Mouse (Mus musculus) heart, embryonic 10.5 days (tissue): ENCODE results near the gene Mamdc4. TPM values are rescaled to one million over a fixed set of nuclear protein-coding genes. Genes with fewer than 3 reads are reported as not detected.
"Not testable (repeated sequence)": the region's sequence is repeated elsewhere in the genome, so short reads cannot be mapped to it uniquely, and the experiment has no call there.

ENCODE experiments used
- DNase-seq: peaks from one replicate; pipeline ENCODE4 v3.0.0-alpha.2; 2017; ENCODE audit warnings: low spot score
- H3K27ac ChIP-seq: fragments of 300-500 bp; sonication (generic); 2 replicates; pipeline ENCODE4 v1.5.1; 2016; ENCODE audit warnings: mild to moderate bottlenecking
- H3K27me3 ChIP-seq: fragments of 300-500 bp; sonication (generic); 2 replicates; pipeline ENCODE4 v1.6.1; 2016; ENCODE audit warnings: mild to moderate bottlenecking; ENCODE audit not compliant: poor library complexity, insufficient read depth, severe bottlenecking
- H3K36me3 ChIP-seq: fragments of 300-500 bp; sonication (generic); 2 replicates; pipeline ENCODE4 v1.6.1; 2016; ENCODE audit warnings: mild to moderate bottlenecking, moderate library complexity
- H3K4me1 ChIP-seq: fragments of 300-500 bp; sonication (generic); 2 replicates; pipeline ENCODE4 v1.6.1; 2016; ENCODE audit warnings: mild to moderate bottlenecking
- H3K4me3 ChIP-seq: fragments of 300-500 bp; sonication (generic); 2 replicates; pipeline ENCODE4 v1.5.1; 2016; ENCODE audit warnings: mild to moderate bottlenecking, moderate library complexity
- H3K9me3 ChIP-seq: fragments of 300-500 bp; sonication (generic); 2 replicates; pipeline ENCODE4 v1.6.1; 2016; ENCODE audit warnings: mild to moderate bottlenecking, moderate library complexity
- WGBS: fragments of 180-500 bp; shearing (Covaris S2); methylation state at CpG from one replicate; pipeline ENCODE4 v1.1.7; 2016; 5-methylcytosine and 5-hydroxymethylcytosine counted together
- polyA plus RNA-seq: library from polyadenylated mRNA; unstranded; fragments of >200 nt; fragmentation: Nextera tagmentation; extraction: Ambion mirVana; gene quantifications from 2 replicates; pipeline ENCODE4 v1.2.1, GENCODE M21; 2016

Mamdc4 gene
- polyA plus RNA-seq, 1 experiment from 2014 or later = 1.6 TPM

- no peaks in the 10 kb centered on the region for H3K9me3 ChIP-seq
- no peak for DNase-seq
- no peak overlapping the region for H3K27ac ChIP-seq
- 89% methylated on average over 6 of the region's 6 CpGs for WGBS
- H3K4me3 ChIP-seq = no peak overlapping the region
- peaks cover 18% of the 10 kb centered on the region for H3K4me1 ChIP-seq
- peaks cover 94% of the 10 kb centered on the region for H3K36me3 ChIP-seq
- no peaks in the 10 kb centered on the region for H3K27me3 ChIP-seq
These were observed 6.1 kb downstream of the Mamdc4 start for GRCm38 (mm10) chr2:25568473-25569019.

- 73% methylated on average over 6 of the region's 6 CpGs for WGBS
- H3K27me3 ChIP-seq = no peaks in the 10 kb centered on the region
- H3K36me3 ChIP-seq = peaks cover 98% of the 10 kb centered on the region
- H3K4me1 ChIP-seq = peaks cover 6% of the 10 kb centered on the region; the same call in 1 of the 2 replicates
- no peak for DNase-seq
- H3K4me3 ChIP-seq = no peak overlapping the region
- no peak overlapping the region for H3K27ac ChIP-seq
- H3K9me3 ChIP-seq = no peaks in the 10 kb centered on the region
These were observed 8.1 kb downstream of the Mamdc4 start for GRCm38 (mm10) chr2:25566558-25566957.

DNA sequence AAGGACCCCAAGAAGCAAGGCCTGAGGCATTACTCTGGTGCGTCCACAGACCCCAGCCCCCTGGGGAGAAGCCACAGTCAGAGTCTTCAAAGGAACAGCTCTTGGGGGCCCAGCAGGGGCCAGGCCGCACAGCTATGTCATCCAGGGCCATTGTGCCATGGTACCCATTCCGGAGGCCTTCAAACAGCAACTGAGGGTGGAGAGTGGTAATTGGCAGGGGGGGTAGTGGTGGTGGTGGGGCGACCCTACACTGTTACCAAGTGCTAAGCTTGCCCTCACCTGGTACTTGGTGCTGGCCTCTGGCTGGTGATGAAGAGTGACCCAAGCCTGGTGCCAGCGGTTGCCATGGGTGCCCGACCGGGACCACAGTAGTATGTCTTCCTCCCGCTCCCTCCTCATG is 8.9 kb downstream of the Mamdc4 start:
- H3K9me3 ChIP-seq = no peaks in the 10 kb centered on the region
- no peak for DNase-seq
- no peak overlapping the region for H3K4me3 ChIP-seq
- 83% methylated on average over 8 of the region's 8 CpGs for WGBS
- no peaks in the 10 kb centered on the region; the same call in 1 of the 2 replicates for H3K4me1 ChIP-seq
- no peaks in the 10 kb centered on the region for H3K27me3 ChIP-seq
- H3K36me3 ChIP-seq = peaks cover 99% of the 10 kb centered on the region
- H3K27ac ChIP-seq = no peak overlapping the region

GRCm38 (mm10) chr2:25561946-25562345 is 12.7 kb downstream of the Mamdc4 start:
- H3K27ac ChIP-seq = no peak overlapping the region
- H3K27me3 ChIP-seq = no peaks in the 10 kb centered on the region
- H3K36me3 ChIP-seq = peaks cover 70% of the 10 kb centered on the region
- no peak for DNase-seq
- H3K9me3 ChIP-seq = no peaks in the 10 kb centered on the region
- no peak overlapping the region for H3K4me3 ChIP-seq
- WGBS = 73% methylated on average over 9 of the region's 9 CpGs
- H3K4me1 ChIP-seq = peaks cover 16% of the 10 kb centered on the region

- Histone ChIP-seq H3K36me3 (peaks cover 57% of the 10 kb centered on the region), H3K4me1 (peaks cover 17% of the 10 kb centered on the region), H3K27me3 (no peaks in the 10 kb centered on the region), H3K27ac (no peak overlapping the region), H3K9me3 (no peaks in the 10 kb centered on the region), H3K4me3 (no peak overlapping the region)
- DNase-seq = no peak
- 93% methylated on average over 8 of the region's 8 CpGs for whole genome bisulfite sequencing
These were observed 14.1 kb downstream of the Mamdc4 start for GRCm38 (mm10) chr2:25560551-25560950.

DNA sequence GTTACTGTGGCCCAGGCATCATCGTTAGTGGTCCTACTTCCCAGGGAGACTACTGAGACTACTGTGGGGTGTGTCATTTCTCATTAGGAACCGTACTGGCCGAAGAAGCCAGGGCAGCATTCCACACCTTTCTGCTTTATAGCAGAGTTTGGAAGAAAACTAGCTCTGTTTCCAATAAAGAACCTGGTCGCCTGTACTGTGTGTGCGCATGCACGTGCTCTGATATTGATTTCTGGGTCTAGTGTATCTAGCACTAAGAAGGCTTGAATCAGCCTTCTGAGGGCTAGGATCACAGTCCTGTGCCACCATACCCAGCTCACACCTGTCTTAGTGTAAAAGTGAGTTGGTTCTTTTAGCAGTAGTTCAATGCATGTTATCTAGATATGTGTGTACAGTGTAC is 15.9 kb downstream of the Mamdc4 start:
- Histone ChIP-seq H3K4me1 (peaks cover 17% of the 10 kb centered on the region), H3K27me3 (no peaks in the 10 kb centered on the region), H3K4me3 (peak overlapping the region; percentile 94), H3K36me3 (peaks cover 39% of the 10 kb centered on the region), H3K9me3 (no peaks in the 10 kb centered on the region), H3K27ac (peak overlapping the region; percentile 94; the same call in 1 of the 2 replicates)
- 73% methylated on average over 6 of the region's 6 CpGs for WGBS
- no peak for DNase-seq

DNA sequence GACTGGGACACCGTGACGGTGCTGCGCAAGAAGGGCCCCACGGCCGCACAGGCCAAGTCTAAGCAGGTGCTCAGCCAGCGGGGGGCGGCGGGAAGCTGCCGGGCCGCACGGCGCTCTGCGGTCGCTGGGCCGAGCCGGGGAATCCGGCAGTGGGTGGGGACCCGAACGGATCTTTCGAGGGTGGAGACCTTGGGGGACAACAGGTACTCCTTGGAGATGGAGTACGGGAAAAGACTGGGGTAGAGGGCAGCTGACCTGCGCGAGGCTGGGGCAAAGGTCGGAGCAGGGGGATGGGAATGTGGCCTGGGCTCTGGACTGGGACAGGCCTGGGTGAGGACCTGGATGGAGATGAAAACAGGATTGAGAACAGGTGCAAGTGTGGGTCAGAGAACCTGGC is 16.7 kb downstream of the Mamdc4 start:
- peaks cover 17% of the 10 kb centered on the region for H3K4me1 ChIP-seq
- under 1% methylated on average over 24 of the region's 24 CpGs for WGBS
- peak overlapping the region; percentile 94 for H3K27ac ChIP-seq
- H3K4me3 ChIP-seq = peak overlapping the region; percentile 94
- no peak for DNase-seq
- peaks cover 31% of the 10 kb centered on the region for H3K36me3 ChIP-seq
- no peaks in the 10 kb centered on the region for H3K27me3 ChIP-seq
- no peaks in the 10 kb centered on the region for H3K9me3 ChIP-seq

- peak within 1 kb of the TSS; percentile 94 for H3K27ac ChIP-seq
These were observed 17.3 kb downstream of the Mamdc4 start, which contains the start of gene Edf1 for GRCm38 (mm10) chr2:25557221-25557963. Gene Edf1 (plus strand): TSS chr2:25557847.

GRCm38 (mm10) chr2:25556296-25556695 is 18.3 kb downstream of the Mamdc4 start:
- H3K27ac ChIP-seq = no peak overlapping the region
- WGBS = 47% methylated on average over 1 of the region's 1 CpGs
- H3K27me3 ChIP-seq = no peaks in the 10 kb centered on the region
- peaks cover 15% of the 10 kb centered on the region for H3K36me3 ChIP-seq
- no peak for DNase-seq
- H3K4me1 ChIP-seq = peaks cover 17% of the 10 kb centered on the region
- no peaks in the 10 kb centered on the region for H3K9me3 ChIP-seq
- H3K4me3 ChIP-seq = no peak overlapping the region

More at GRCm38 (mm10) chr2:25557221-25557963, 17.3 kb downstream of the Mamdc4 start, which contains the start of gene Edf1:
- peak; percentile 98 for DNase-seq
- no peaks in the 10 kb centered on the region for H3K27me3 ChIP-seq
- H3K36me3 ChIP-seq = peaks cover 26% of the 10 kb centered on the region
- H3K9me3 ChIP-seq = no peaks in the 10 kb centered on the region
- under 1% methylated on average over 61 of the region's 61 CpGs for WGBS
- peak within 1 kb of the TSS; percentile 94 for H3K4me3 ChIP-seq
- H3K4me1 ChIP-seq = peaks cover 17% of the 10 kb centered on the region

- not testable (repeated sequence) for H3K36me3 ChIP-seq, DNase-seq, H3K27me3 ChIP-seq, H3K4me3 ChIP-seq, H3K27ac ChIP-seq, H3K9me3 ChIP-seq
- peaks cover 17% of the 10 kb centered on the region for H3K4me1 ChIP-seq
- WGBS = 37% methylated on average over 2 of the region's 2 CpGs
These were observed 19.2 kb downstream of the Mamdc4 start for GRCm38 (mm10) chr2:25555479-25555878.

GRCm38 (mm10) chr2:25553171-25553786 is 21.4 kb downstream of the Mamdc4 start:
- H3K4me1 ChIP-seq, H3K4me3 ChIP-seq, H3K9me3 ChIP-seq, H3K27ac ChIP-seq, DNase-seq, H3K36me3 ChIP-seq, H3K27me3 ChIP-seq: not testable (repeated sequence)
- WGBS = 67% methylated on average over 4 of the region's 4 CpGs

- Histone ChIP-seq H3K4me1 (no peaks in the 10 kb centered on the region), H3K36me3 (no peaks in the 10 kb centered on the region), H3K27ac (no peak overlapping the region), H3K4me3 (no peak overlapping the region), H3K9me3 (no peaks in the 10 kb centered on the region), H3K27me3 (no peaks in the 10 kb centered on the region)
- WGBS = 35% methylated on average over 5 of the region's 5 CpGs
- DNase-seq = no peak
These were observed 23.5 kb downstream of the Mamdc4 start for GRCm38 (mm10) chr2:25551186-25551585.
